Mouse (Mus musculus) limb, embryonic 14.5 days (tissue): ENCODE data around the gene Med13l. TPM values are rescaled to one million over a fixed set of nuclear protein-coding genes. Genes with fewer than 3 reads are reported as not detected.

Experiments
- ATAC-seq: fragments of 200-750 bp; cut with Nextera tagmentation; 2 replicates; pipeline ENCODE4 v1.8.0; 2017; ENCODE audit warnings: low read depth, moderate number of reproducible peaks, moderate TSS enrichment; ENCODE audit not compliant: low FRiP score
- DNase-seq: peaks from one replicate; pipeline ENCODE4 v3.0.0-alpha.2; 2015; ENCODE audit warnings: low spot score
- H3K27ac ChIP-seq: fragments of 300-500 bp; sonication (generic); replicated peaks from 2 replicates; pipeline ENCODE4 v1.5.1; 2014; ENCODE audit warnings: low read depth, mild to moderate bottlenecking, low read length, moderate library complexity, mixed read lengths
- H3K27me3 ChIP-seq: fragments of 300-500 bp; sonication (generic); 2 replicates; pipeline ENCODE4 v1.6.1; 2014; ENCODE audit warnings: low read length, mixed read lengths; ENCODE audit not compliant: control insufficient read depth, insufficient read depth
- H3K36me3 ChIP-seq: fragments of 300-500 bp; sonication (generic); 2 replicates; pipeline ENCODE4 v1.6.1; 2014; ENCODE audit warnings: mild to moderate bottlenecking, low read length, moderate library complexity, mixed read lengths; ENCODE audit not compliant: control insufficient read depth, insufficient read depth
- H3K4me1 ChIP-seq: fragments of 300-500 bp; sonication (generic); 2 replicates; pipeline ENCODE4 v1.6.1; 2014; ENCODE audit warnings: antibody characterized with exemption, low read length, mixed read lengths; ENCODE audit not compliant: control insufficient read depth, insufficient read depth
- H3K4me2 ChIP-seq: fragments of 300-500 bp; sonication (generic); replicated peaks from 2 replicates; pipeline ENCODE4 v1.6.1; 2014; ENCODE audit warnings: low read depth, mild to moderate bottlenecking, low read length, moderate library complexity; ENCODE audit not compliant: severe bottlenecking
- H3K4me3 ChIP-seq: fragments of 300-500 bp; sonication (generic); replicated peaks from 2 replicates; pipeline ENCODE4 v1.5.1; 2014; ENCODE audit warnings: low read length
- H3K9ac ChIP-seq: fragments of 300-500 bp; sonication (generic); 2 replicates; pipeline ENCODE4 v1.6.1; 2014; ENCODE audit warnings: mild to moderate bottlenecking, low read depth, low read length, moderate library complexity; ENCODE audit not compliant: severe bottlenecking
- H3K9me3 ChIP-seq: fragments of 300-500 bp; sonication (generic); 2 replicates; pipeline ENCODE4 v1.6.1; 2016; ENCODE audit warnings: low read length; ENCODE audit not compliant: control insufficient read depth
- POLR2A ChIP-seq: fragments of 200-500 bp; IDR thresholded peaks from 2 replicates; pipeline ENCODE4 v1.8.0; 2012; ENCODE audit warnings: inconsistent platforms, mild to moderate bottlenecking, moderate library complexity, borderline replicate concordance; ENCODE audit not compliant: insufficient read depth, insufficient read length; ENCODE audit errors: extremely low read depth
- WGBS: fragments of 180-500 bp; shearing (Covaris S2); extraction: QIAGEN DNeasy Blood & Tissue Kit; methylation state at CpG from one replicate; pipeline ENCODE4 v1.1.7; 2014; 5-methylcytosine and 5-hydroxymethylcytosine counted together
- polyA plus RNA-seq, 2 experiments: library from polyadenylated mRNA; depleted of rRNA in 1 of 2; stranded (reverse) in 1 of 2; unstranded in 1 of 2; fragments of >200 nt; fragmentation: Nextera tagmentation in 1 of 2; extraction: Ambion mirVana in 1 of 2; gene quantifications; 2 replicates each; pipeline versions ENCODE4 v1.2.1 to v1.2.3; 2012 to 2014

The Med13l gene
- polyA plus RNA-seq, 2 experiments = 17.8 to 19.8 TPM

- Histone ChIP-seq H3K4me2 (no peak overlapping the region), H3K4me3 (no peak overlapping the region), H3K9ac (no peak overlapping the region), H3K36me3 (no peaks in the 10 kb centered on the region), H3K27me3 (no peaks in the 10 kb centered on the region), H3K9me3 (no peaks in the 10 kb centered on the region), H3K27ac (no peak overlapping the region), H3K4me1 (peaks cover 28% of the 10 kb centered on the region)
- no peak for TF ChIP-seq POLR2A
- WGBS = 58% methylated on average over 12 of the region's 13 CpGs
- ATAC-seq = no peak
- DNase-seq = no peak
Measured at GRCm38 (mm10) chr5:118612956-118613631, 52.6 kb downstream of the Med13l start.

GRCm38 (mm10) chr5:118613704-118614103, 53.2 kb downstream of the Med13l start:
- TF ChIP-seq POLR2A = no peak
- Histone ChIP-seq H3K9me3 (no peaks in the 10 kb centered on the region), H3K4me1 (peaks cover 29% of the 10 kb centered on the region), H3K27ac (no peak overlapping the region), H3K4me3 (no peak overlapping the region), H3K36me3 (no peaks in the 10 kb centered on the region), H3K27me3 (no peaks in the 10 kb centered on the region), H3K4me2 (no peak overlapping the region), H3K9ac (no peak overlapping the region)
- ATAC-seq = no peak
- 34% methylated on average over 2 of the region's 2 CpGs for WGBS
- no peak for DNase-seq

GRCm38 (mm10) chr5:118614116-118614515, 53.6 kb downstream of the Med13l start:
- no peak overlapping the region for H3K27ac ChIP-seq
- WGBS = 32% methylated on average over 8 of the region's 8 CpGs
- H3K36me3 ChIP-seq = no peaks in the 10 kb centered on the region
- no peak overlapping the region for H3K9ac ChIP-seq
- no peak overlapping the region for H3K4me3 ChIP-seq
- TF ChIP-seq POLR2A = no peak
- no peak for DNase-seq
- H3K9me3 ChIP-seq = no peaks in the 10 kb centered on the region
- H3K4me2 ChIP-seq = no peak overlapping the region
- no peaks in the 10 kb centered on the region for H3K27me3 ChIP-seq
- peaks cover 33% of the 10 kb centered on the region for H3K4me1 ChIP-seq
- no peak for ATAC-seq

GRCm38 (mm10) chr5:118614571-118614981, 54.1 kb downstream of the Med13l start:
- 27% methylated on average over 2 of the region's 2 CpGs for WGBS
- Histone ChIP-seq H3K27ac (no peak overlapping the region), H3K4me3 (no peak overlapping the region)

GRCm38 (mm10) chr5:118618963-118619610, 58.6 kb downstream of the Med13l start:
- Histone ChIP-seq H3K4me1 (peaks cover 37% of the 10 kb centered on the region), H3K4me3 (no peak overlapping the region), H3K36me3 (no peaks in the 10 kb centered on the region), H3K4me2 (no peak overlapping the region), H3K27me3 (no peaks in the 10 kb centered on the region), H3K9ac (no peak overlapping the region), H3K27ac (no peak overlapping the region), H3K9me3 (no peaks in the 10 kb centered on the region)
- no peak for TF ChIP-seq POLR2A
- no peak for DNase-seq
- 48% methylated on average over 12 of the region's 12 CpGs for WGBS
- no peak for ATAC-seq

More at GRCm38 (mm10) chr5:118614571-118614981, 54.1 kb downstream of the Med13l start:
- no peak for TF ChIP-seq POLR2A
- H3K36me3 ChIP-seq = no peaks in the 10 kb centered on the region
- no peaks in the 10 kb centered on the region for H3K27me3 ChIP-seq
- DNase-seq (no peak), ATAC-seq (no peak)
- H3K9me3 ChIP-seq = no peaks in the 10 kb centered on the region
- no peak overlapping the region for H3K4me2 ChIP-seq
- no peak overlapping the region for H3K9ac ChIP-seq
- H3K4me1 ChIP-seq = peaks cover 34% of the 10 kb centered on the region
